Mouse (Mus musculus) ES-E14 (cell line): ENCODE measurements at regions not wholly inside any gene's neighbourhood (a gene's known extent, or its start where the extent isn't known, plus 50 kb on each side); places are given as distances from the start of the nearest gene placed in this dataset.

Experiments used
- CHD2 ChIP-seq: IDR thresholded peaks from 2 replicates; pipeline ENCODE4 v1.6.1; 2014; ENCODE audit warnings: mild to moderate bottlenecking, low read depth, low read length, inconsistent platforms
- HCFC1 ChIP-seq: IDR thresholded peaks from 2 replicates; pipeline ENCODE4 v1.6.1; 2012; ENCODE audit warnings: low read length, inconsistent platforms, borderline replicate concordance; ENCODE audit not compliant: insufficient read depth
- MAFK ChIP-seq: IDR thresholded peaks from 2 replicates; pipeline ENCODE4 v1.6.1; 2014; ENCODE audit warnings: mild to moderate bottlenecking, low read depth, low read length, inconsistent platforms; ENCODE audit not compliant: insufficient read depth
- ZC3H11A ChIP-seq: IDR thresholded peaks from 2 replicates; pipeline ENCODE4 v1.6.1; 2012; ENCODE audit warnings: low read depth, mild to moderate bottlenecking, inconsistent platforms, low read length, borderline replicate concordance
- ZNF384 ChIP-seq: IDR thresholded peaks from 2 replicates; pipeline ENCODE4 v1.6.1; 2012; ENCODE audit warnings: low read depth, low read length, inconsistent platforms

DNA sequence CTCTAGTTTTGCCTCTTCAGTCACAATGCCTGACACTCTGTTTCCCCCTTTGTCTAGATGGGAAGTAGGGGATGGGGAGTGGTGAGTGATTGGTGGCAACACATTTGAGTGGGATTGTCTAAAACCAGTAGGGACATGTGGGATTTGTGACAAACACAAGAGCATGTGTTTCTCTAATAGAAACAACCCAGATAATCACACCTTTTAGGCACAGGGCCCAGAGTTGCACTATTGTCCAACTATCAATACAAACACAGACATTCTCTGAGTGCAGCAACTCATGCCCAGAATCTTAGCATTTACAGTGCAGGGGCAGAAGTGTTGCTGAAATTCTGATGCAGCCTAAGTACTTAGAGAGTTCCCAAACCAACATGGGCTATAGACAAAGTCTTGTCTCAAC lies 847.6 kb upstream of the Adgrl2 start:
- no peak for TF ChIP-seq MAFK
- no peak for TF ChIP-seq ZNF384
- TF ChIP-seq HCFC1 = no peak
- no peak for TF ChIP-seq ZC3H11A
- no peak for TF ChIP-seq CHD2
